Mouse (Mus musculus) kidney, postnatal 36 days (tissue): ENCODE measurements at regions not wholly inside any gene's neighbourhood (a gene's known extent, or its start where the extent isn't known, plus 50 kb on each side); places are given as distances from the start of the nearest gene placed in this dataset.

Source experiments
- DNase-seq, 2 experiments: peaks; one replicate each; pipeline ENCODE4 v3.0.0; 2021 to 2022; ENCODE audit warnings: mixed read lengths in 2 of 2

DNA sequence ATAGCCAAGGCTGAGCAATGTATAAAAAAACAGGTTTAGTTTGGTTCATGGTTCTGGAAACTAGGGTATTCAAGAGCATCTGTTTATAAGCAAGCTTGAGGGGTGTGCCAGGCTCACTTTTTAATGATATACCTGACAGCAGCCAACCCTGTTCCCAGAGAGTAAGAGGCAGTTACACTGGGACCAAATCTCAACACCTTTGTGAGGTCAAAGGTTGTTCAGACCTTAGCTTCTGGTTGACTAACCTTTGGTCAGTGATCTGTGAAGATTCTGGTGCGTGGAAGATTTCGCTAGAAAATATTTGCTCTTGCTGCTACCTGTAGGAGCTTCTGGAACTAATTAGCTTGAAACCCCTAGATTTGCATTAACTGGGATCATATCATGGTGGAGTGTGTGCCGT lies 140.8 kb downstream of the Bod1 start:
- DNase-seq, result peak; percentile 16 to 56

DNA sequence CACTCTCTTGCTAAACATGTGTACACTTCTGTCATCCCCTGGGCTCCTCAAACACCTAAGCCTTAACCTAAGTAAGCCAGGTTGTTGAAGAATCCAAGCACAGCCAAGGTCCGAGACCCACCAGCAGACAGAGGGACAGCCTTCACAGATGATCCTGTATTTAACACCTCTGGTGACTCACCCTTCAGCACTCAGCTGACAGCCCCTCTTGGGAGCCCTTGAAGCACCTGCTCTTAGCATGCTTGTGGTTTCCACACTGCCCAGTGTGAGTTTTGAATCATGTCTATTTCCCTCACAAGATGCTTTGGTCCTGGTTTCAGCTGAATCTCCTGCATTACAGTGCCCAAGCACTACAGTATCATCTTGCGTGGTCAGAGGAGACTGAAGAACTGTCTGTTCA lies 142.0 kb downstream of the Bod1 start:
- no peak for DNase-seq

DNA sequence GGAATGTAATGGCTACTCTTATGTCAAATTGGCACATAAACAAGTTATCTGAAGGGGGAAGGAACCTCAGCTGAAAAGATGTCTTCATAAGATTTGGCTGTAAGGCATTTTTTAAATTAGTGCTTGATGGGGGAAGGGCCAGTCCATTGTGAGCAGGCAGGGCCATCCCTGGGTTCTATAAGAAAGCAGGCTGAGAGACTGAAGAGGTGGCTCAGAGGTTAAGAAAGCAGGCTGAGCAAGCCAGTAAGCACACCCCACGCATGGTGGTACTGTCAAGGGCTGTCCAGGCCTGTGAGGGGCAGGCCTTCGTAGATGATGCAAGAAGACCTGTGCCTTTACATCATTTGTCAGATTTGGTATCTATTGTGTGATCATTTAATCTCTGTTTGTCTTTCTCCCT lies 147.0 kb downstream of the Bod1 start:
- no peak for DNase-seq

DNA sequence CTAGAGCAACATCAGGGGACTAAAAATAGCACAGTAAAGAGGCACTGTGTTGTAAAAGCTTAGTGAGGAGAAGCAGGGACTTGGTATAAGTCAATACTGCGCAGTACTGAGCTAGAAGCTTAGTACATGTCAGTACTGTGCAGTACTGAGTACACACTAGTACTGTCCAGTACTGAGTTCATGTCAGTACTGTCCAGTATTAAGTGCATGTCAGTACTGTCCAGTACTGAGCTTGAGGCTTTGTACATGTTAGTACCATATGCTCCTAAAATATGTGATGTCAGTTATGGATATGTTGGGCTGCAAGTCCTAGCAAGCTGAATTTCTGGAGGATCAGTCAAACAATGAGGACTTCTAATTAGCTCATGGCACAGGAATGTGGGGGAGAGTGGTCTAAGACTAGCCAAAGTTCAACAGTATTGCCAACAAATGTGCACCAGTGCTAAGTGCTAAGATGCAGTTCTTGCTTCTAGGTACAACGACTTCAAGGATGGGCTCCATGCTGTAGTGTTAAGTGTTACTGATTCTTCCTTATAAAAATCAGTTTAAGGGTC lies 147.5 kb downstream of the Bod1 start:
- no peak for DNase-seq

DNA sequence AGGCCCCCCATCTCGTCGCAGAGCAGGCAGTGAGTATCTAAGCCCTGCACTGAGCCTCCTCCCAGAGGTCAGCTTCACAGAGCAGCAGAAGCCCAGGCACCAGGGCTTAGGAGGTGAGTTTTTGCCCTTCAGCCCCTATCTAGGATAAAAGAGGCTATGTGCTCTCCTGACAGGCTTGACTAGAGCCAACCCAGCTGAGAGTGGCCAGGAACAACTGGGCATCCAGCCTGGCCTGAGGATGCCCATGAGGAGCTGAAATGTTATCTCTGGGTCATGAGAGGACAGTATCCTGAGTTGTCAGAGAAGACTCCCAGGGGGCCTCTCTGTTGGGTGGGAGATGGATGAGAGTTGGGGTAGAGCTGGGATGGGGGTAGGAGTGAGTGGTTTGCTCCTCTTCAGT lies 149.6 kb downstream of the Bod1 start:
- no peak for DNase-seq

DNA sequence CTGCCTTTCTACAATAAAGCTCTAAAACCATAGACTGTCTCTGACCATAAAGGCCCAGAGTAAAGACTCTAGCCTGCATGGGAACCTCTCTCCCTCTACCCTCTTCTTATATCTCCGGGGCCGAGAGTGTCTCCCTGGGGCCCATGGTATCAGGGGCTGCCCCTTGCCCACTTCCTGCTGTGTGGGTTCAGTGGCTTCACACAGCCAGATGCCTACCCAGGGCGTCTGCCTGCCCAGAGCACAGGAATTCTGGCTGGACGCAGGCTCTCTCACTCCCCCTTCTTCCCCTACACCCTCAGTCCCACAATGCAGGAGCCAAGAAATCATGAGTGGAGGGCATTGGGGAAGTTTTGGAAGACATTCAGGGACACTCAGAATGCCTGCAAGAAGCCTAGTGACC lies 150.8 kb downstream of the Bod1 start:
- DNase-seq, result no peak

DNA sequence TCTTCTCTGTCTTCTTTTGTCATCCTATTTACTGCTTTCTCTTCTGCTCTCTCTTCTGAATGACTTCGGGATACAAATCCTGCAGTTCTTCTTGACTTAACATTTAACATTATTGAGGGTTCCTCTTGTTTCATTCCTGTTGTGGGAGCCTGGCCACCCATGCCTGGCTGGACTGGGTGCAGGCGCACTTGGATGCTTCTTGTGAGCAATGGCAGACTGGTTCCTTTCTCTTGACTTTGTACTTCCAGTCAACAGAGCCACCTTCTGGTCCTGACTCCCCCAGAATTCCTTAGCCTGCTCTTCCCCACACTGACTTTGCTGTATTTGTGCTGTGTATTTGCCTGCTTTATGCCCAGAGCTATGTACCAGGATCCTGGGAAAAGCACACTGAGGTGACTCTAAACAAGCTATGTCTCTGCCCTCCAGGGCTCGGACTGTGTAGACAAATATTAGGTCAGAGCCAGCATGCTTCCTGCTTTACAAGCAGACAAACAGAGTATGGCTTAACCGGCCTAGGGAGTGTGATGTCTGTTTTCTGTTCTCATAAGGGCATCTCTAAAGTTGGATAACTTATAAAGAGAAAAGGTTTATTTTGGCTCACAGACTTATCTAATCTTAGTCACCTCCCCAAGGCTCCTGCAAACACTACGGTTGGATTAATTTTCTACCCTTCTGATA lies 133.5 kb upstream of the Stc2 start:
- DNase-seq, result no peak

DNA sequence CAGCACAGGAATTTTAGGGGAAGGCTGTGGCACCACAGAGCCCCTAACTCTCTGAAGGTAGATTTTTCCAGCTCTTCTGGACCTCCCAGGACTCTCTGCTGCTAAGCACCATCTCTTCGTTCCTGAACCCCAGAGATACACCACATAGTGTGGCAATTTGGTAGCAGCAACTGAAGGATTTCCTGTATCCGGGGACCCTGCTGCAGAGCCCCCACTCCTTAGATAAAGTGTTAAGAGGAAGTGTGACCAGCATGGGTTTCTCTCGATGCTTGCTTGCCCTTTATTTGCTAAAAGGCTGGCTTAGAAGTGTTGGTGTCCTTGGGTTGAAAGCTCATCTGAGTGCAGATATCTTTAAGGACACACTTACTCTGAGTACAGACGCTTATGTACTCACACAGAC lies 115.6 kb upstream of the Stc2 start:
- DNase-seq, result no peak

DNA sequence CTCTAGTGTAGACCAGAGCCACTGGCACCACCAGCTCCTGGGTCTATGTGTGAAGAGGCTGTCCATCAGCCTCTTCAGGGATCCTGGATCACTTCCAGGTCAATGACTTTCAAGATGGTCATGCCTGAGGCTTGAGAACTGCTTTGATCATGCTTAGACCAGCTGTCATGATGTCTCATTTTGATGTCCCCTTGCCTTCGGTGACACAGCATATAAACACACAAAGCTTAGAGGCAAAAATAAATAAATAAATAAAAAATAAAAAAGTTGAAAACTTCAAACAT lies 111.1 kb upstream of the Stc2 start:
- DNase-seq, result no peak

DNA sequence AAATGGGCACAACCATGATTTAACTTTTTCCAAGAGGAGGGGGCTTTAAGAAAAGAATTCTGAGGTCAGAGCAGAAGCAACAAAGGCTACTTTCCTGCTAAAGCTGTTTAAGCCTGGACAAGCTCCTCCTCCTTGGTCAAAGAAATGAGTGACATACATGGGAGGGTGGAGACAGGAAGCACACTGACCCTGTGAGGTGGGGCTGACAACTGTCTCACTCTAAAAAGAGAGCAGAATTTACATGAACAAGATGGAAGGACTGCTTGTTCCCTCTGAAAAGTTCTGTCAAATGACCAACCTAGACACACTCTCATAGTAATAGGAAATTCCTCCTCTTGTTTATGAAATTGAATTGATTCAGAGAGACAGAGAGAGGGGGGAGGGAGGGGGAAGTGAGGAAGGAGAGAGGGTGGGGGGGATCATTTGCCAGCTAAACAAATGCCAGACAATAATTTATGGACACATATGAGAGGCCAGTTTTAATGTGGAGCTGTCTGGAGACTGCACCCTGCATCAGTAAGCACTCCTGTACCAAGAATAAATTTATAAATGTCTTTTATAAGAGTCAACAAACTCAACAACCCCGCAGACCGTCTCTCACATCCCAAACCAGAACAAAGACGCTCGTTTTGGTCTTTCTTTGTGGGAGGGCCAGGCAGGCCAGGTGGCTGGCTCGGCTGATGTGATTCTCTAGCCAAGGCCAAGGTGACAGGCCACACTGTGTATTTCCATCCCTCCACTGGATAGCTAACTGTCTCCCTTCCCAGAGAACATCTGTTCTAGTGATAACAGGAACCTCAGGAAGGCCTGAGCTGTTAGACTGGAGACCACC lies 110.6 kb upstream of the Stc2 start:
- no peak for DNase-seq

DNA sequence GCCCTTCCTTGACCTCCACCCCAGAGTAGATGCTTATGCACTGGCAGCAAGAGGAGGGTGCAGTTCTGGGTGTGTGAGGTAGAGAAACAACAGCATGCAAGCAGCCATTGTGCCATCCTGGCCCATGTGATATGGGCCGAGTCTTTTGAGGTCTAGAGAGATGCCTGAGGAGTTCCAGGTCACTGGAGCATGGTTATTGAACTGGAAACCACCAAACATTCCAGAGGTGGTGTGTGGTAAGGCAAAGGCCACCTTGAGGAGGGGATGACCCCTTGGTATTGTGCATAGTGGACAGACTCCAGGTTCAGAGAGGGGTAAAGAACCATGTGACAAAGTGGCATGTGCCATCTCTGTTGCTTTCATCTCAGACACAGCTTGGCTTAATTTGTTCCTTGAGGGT lies 107.9 kb upstream of the Stc2 start:
- peak; percentile 64 for DNase-seq

DNA sequence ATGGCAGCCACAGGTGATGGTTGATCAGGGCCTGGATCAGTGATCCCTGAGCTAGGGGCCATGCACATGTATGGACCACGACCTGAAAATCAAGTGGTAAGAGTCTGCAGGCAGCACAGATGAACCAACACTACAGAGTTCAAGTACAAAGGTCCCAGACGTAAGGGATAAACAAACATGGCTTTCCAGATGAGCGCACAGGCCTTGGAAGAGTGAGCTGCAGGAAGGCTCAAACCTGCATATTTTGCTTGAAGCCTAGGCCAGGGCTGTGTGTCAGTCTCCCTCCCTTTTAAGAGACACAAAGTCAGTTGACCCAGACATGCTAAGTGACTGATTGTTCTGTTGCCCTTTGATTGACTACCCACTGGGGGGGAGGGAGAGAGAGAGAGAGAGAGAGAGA lies 107.2 kb upstream of the Stc2 start:
- DNase-seq, result peak; percentile 45 to 63

DNA sequence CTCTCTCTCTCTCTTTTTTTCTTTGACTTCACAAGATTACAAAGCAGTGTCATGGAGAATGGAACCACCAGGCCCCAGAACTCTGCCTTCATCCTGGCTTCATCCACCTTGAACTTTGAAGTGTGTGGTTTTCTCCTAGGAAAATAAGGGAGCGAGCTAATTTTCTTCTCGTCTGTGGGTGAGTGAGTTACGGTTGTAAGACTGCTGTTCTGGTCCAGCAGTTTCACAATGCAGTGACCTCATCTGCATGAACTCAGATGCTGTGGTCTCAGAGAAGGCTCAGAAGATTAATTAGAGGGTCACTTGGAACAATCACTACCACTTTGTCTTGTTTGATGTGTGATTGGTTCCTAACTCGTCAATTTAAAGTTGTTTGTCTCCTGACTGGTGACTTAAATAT lies 103.1 kb upstream of the Stc2 start:
- peak; percentile 30 to 36 for DNase-seq

DNA sequence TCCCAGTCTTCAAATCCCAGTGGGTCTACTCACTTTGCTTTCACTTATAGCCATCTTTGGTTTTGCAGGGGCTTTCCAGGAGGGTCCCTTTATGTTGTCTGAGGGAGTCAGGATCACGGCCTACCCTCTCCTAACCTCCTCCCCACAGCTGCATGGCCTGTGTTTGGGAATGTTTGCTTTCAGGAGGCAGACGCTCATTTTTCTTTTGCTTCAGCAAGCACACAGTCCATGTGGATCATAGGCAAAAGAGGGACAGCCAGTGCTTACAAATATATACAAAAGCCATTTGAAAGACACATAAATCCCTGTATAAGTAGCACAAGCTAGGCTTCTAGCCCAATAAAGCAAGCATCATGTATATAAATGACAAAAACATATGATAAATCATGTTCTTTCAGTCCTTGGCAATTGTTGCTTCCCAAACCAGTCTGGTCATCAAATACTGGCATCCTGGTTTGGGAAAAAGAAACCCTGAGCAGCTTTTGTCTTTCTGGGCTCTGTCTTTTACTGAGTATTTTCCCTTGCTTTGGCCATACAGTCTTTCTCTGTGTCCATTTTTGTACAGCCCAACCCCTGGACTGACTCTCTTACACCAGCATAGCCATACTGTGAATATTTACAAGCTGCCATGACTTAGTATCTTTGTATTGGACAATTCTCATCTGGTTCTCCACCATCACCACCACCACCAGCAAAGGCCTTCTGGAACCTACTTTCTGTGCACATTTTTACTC lies 101.0 kb upstream of the Stc2 start:
- no peak for DNase-seq

DNA sequence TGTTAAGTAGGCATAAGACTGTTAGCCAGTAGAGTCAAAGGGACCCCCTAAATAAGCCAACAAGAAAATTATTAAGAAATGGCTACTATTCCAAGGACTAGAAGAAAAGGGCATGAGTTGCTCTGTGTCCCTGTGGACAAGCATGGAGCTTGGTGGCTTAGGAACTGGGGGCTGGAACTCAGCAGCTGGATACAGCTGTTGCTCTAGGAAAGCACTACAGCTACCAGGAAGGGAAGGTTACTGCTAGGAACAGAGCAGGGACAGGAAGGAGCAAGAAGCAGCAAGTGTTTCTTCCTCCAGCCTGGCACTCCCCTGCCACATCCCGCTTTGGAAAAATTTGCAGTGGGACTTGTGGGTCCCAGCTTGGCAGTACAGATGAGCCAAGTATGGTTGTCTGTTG lies 95.0 kb upstream of the Stc2 start:
- DNase-seq, result no peak

DNA sequence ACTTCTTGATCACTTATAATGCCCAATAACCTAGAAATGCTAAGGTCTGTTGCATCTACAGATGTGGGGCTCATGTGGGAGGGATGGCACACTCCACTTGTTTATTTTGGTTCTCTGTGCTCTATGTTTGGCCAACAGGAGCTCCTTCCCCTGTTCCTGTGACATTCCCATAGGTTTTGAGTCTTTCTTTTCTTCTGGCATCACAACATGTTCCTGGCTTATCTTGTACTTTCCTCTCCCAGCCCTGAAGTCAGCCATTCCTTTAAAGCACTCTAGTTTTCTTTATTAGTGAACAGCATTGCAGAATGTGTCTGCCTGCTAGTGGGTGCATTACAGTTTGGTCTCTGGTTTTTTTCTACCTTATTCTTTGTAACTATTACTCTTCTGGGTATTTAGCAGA lies 92.6 kb upstream of the Stc2 start:
- DNase-seq, result no peak

DNA sequence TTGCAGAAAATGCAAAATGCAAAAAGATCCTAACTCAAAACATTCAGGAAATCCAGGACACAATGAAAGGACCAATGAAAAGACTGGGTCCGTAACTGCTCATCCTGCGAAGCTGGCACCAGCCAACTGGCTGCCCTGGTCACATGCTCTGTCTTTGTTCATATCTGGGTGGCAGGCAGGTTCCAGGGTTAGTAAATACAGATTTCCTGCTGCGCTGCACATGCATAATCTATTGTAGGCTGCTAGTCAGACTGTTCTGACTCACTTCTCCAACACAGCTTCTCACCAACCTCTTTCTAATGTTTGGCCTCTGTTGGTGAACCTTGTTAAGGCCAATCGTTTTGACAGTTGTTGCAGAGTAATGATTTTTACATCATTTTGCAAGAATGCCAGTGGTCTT lies 92.0 kb upstream of the Stc2 start:
- no peak for DNase-seq

DNA sequence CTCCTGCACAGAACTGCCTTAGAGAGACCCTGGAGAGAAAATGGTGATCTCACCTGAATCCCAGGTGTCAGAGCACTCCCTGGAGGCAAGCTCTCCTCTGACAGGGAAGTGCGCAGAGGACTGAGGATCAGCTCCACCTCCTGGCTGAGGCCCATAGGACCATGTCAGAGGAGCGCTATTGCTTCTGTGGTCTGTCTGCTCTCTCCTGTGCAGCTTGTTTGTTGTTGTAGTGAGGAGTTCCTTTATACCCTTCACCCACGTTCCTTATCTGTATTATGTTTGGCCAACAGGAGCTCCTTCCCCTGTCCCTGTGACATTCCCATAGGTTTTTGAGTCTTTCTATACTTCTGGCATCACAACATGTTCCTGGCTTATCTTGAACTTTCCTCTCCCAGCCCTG lies 91.5 kb upstream of the Stc2 start:
- no peak for DNase-seq

DNA sequence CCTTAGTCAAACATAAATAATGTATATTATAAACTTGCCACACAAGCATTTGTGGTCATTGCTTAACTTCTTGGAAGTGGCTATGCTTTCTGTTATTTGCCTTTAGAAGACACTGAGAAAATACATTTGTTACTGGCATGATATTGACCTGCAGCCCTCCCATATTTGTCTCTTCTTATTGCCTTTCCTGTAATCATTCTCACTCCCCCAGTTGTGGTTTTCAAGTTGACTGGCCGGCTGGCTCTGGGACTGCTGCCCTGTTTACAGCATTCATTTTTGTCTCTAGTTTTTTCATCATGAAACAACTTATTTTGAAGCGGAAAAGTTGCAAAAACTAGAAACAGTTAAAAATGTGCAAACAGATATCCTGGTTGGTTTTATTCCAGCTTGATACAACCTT lies 57.5 kb upstream of the Stc2 start:
- no peak for DNase-seq
